Mouse (Mus musculus) kidney, postnatal 14 days (tissue): Measurements from ENCODE around the gene Rab8a.
A peak's percentile ranks its signal among the peaks of the same experiment; 100 is the strongest.

ENCODE experiments used
- DNase-seq: peaks from one replicate; pipeline ENCODE4 v3.0.0; 2022; ENCODE audit warnings: mixed read lengths

Gene Rab8a

GRCm38 (mm10) chr8:72146556-72146955, 14.4 kb upstream of the Rab8a start:
- no peak for DNase-seq

GRCm38 (mm10) chr8:72147266-72147665, 13.7 kb upstream of the Rab8a start:
- DNase-seq = peak; percentile 45

- DNase-seq = no peak
These were observed 11.9 kb upstream of the Rab8a start for GRCm38 (mm10) chr8:72149056-72149455.

- no peak for DNase-seq
These were observed 9.5 kb upstream of the Rab8a start for GRCm38 (mm10) chr8:72151418-72152078.

- no peak for DNase-seq
These were observed 7.6 kb upstream of the Rab8a start for GRCm38 (mm10) chr8:72153382-72153781.

GRCm38 (mm10) chr8:72158096-72158495, 2.9 kb upstream of the Rab8a start:
- no peak for DNase-seq

GRCm38 (mm10) chr8:72158726-72159125, 2.3 kb upstream of the Rab8a start:
- DNase-seq = no peak

GRCm38 (mm10) chr8:72160007-72160406, 993 bp upstream of the Rab8a start:
- DNase-seq = no peak

GRCm38 (mm10) chr8:72162821-72163220, 1.8 kb downstream of the Rab8a start:
- DNase-seq = no peak

- DNase-seq = no peak
These were observed 8.2 kb downstream of the Rab8a start for GRCm38 (mm10) chr8:72169098-72169668.

- DNase-seq = peak; percentile 64
These were observed 8.8 kb downstream of the Rab8a start for GRCm38 (mm10) chr8:72169681-72170249.

GRCm38 (mm10) chr8:72177346-72177925, 16.4 kb downstream of the Rab8a start:
- peak; percentile 76 for DNase-seq

- DNase-seq = no peak
These were observed 22.7 kb downstream of the Rab8a start for GRCm38 (mm10) chr8:72183554-72184202.

GRCm38 (mm10) chr8:72187793-72188331, 26.9 kb downstream of the Rab8a start:
- DNase-seq = no peak

- no peak for DNase-seq
These were observed 28.6 kb downstream of the Rab8a start, which contains the start of gene Hsh2d for GRCm38 (mm10) chr8:72189417-72190214. Hsh2d (plus strand) TSS chr8:72189638.

GRCm38 (mm10) chr8:72190215-72190539, 29.2 kb downstream of the Rab8a start:
- no peak for DNase-seq

- DNase-seq = no peak
These were observed 31.1 kb downstream of the Rab8a start for GRCm38 (mm10) chr8:72192065-72192464.

GRCm38 (mm10) chr8:72197997-72198396, 37.0 kb downstream of the Rab8a start:
- no peak for DNase-seq

- no peak for DNase-seq
These were observed 47.6 kb downstream of the Rab8a start for GRCm38 (mm10) chr8:72208582-72208981.

- DNase-seq = peak; percentile 27
These were observed 49.2 kb downstream of the Rab8a start for GRCm38 (mm10) chr8:72210222-72210621.

- no peak for DNase-seq
These were observed 49.7 kb downstream of the Rab8a start for GRCm38 (mm10) chr8:72210710-72211109.

GRCm38 (mm10) chr8:72211846-72212245, 50.8 kb downstream of the Rab8a start:
- DNase-seq = no peak
